Mouse (Mus musculus) Patski (cell line): ENCODE measurements around the gene Fras1. TPM values are rescaled to one million over a fixed set of nuclear protein-coding genes. Genes with fewer than 3 reads are reported as not detected.
A peak's percentile ranks its signal among the peaks of the same experiment; 100 is the strongest.

ENCODE experiments used
- ATAC-seq: fragments of 100-300 bp; one replicate; pipeline ENCODE4 v1.8.0; 2021
- CTCF ChIA-PET: fragments of 350-600 bp; sonication (Branson Sonifier 250); formaldehyde crosslinking; loops from one replicate; lab custom pipeline; 2022; ENCODE audit warnings: inconsistent platforms; lab: Charles Lee
- POLR2A ChIA-PET: fragments of 350-600 bp; sonication (Branson Sonifier 250); formaldehyde crosslinking; loops from one replicate; lab custom pipeline; 2022; ENCODE audit warnings: antibody characterized with exemption, inconsistent platforms; lab: Charles Lee
- DNase-seq: peaks from one replicate; pipeline ENCODE4 v3.0.0-alpha.2; 2011; ENCODE audit warnings: low read depth, low spot score
- H3K27me3 ChIP-seq: fragments of 371-371 bp; one replicate; pipeline ENCODE4 v1.5.1; 2021
- CTCF ChIP-seq: fragments of 100-300 bp; IDR thresholded peaks from one replicate; pipeline ENCODE4 v1.5.1; 2021
- in situ Hi-C: fragments of 300-500 bp; cut with MboI; formaldehyde crosslinking; loops from 3 replicates; pipeline ENCODE4 v1.11.1; 2018; ENCODE audit warnings: low pct_unique_long_range_greater_than_20kb, mixed read lengths
- polyA plus RNA-seq: library from polyadenylated mRNA; unstranded; gene quantifications from one replicate; pipeline ENCODE4 v1.2.3, GENCODE M21; 2021

The Fras1 gene
- polyA plus RNA-seq, 1 experiment from 2014 or later = 2.4 TPM

DNA sequence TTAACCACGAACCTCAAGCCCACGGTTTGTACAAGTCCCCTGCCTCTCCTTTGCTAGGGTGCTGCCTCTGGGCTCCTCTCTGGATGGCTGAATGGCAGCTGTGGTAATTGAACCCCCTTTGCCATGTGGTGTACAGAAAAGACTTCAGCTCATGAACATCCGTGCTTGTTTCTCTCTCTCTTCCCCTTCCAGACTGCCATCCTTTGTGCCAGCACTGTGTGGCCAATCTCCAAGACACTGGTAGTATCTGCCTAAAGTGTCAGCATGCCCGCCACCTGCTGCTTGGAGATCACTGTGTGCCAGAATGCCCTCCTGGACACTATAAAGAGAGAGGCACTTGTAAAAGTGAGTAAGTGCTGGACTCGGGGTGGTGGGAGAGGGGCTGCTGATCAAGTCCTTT lies 262.1 kb downstream of the Fras1 start:
- POLR2A ChIA-PET = interaction anchor here (1.0 kb wide), 1 partner anchor 11 kb away, joined by 3 read pairs; no protein-coding TSS in a partner anchor
- no peaks in the 10 kb centered on the region for H3K27me3 ChIP-seq
- no peak for ATAC-seq
- in situ Hi-C loops = no loop called here
- no peak for DNase-seq
- no peak for TF ChIP-seq CTCF
- CTCF ChIA-PET = no interaction called here

DNA sequence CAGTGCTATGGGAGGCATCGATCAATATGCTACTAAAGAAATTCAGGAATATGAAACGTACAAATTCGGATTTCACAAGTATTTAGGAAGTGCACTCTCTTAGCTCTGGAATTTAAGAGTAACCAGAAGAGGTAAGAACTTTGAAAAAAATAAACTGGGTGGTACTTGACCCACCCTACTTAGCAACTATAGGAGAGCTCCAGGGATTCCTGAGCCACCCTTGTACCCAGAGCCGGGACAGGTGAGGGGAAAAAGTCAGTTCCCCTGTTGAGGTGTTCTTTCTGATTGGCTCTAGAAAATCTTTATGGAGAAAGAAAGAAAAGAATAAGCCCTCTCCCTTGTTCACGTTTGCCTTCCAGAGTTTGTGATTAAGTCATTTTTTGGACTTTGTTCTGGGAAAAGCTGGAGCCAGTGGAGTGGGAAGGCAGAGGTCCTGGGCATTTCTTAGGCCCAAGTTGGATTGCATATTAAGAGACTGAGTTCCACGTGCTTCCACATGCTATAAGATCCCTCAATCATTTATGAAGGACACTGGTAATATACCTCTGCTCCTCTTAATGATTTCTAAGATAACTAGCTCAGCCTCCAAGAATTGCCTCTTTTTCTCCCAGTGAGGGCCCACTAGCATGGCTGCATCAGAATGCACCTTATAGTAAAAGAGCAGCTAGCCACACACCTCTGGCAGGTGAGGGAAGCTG lies 265.6 kb downstream of the Fras1 start:
- in situ Hi-C loops = no loop called here
- ATAC-seq = no peak

GRCm38 (mm10) chr5:96641297-96641696 lies 267.5 kb downstream of the Fras1 start:
- ChIA-PET POLR2A (interaction anchor here (0.6 kb wide), 1 partner anchor 69 kb away, joined by 4 read pairs; no protein-coding TSS in a partner anchor), CTCF (interaction anchor here (1.0 to 1.4 kb wide), 2 partner anchors 10 to 20 kb away, joined by 3 read pairs; no protein-coding TSS in a partner anchor)
- no peak for TF ChIP-seq CTCF
- in situ Hi-C loops = no loop called here
- H3K27me3 ChIP-seq = no peaks in the 10 kb centered on the region
- no peak for DNase-seq
- no peak for ATAC-seq

More for the DNA sequence above, 265.6 kb downstream of the Fras1 start:
- DNase-seq = no peak
- POLR2A ChIA-PET = no interaction called here
- TF ChIP-seq CTCF = no peak
- no peaks in the 10 kb centered on the region for H3K27me3 ChIP-seq
- CTCF ChIA-PET = interaction anchor here (1.9 kb wide), 1 partner anchor 12 kb away, joined by 4 read pairs; no protein-coding TSS in a partner anchor

GRCm38 (mm10) chr5:96675676-96676075 lies 301.9 kb downstream of the Fras1 start:
- in situ Hi-C loops = no loop called here
- no peaks in the 10 kb centered on the region for H3K27me3 ChIP-seq
- ATAC-seq (no peak), DNase-seq (no peak)
- CTCF ChIA-PET = interaction anchor here (0.8 to 1.3 kb wide), 6 partner anchors 16 to 363 kb away, joined by 3 to 4 read pairs (median 3); partner anchors contain the start of gene Fras1
- POLR2A ChIA-PET = interaction anchor here (0.6 to 1.1 kb wide), 3 partner anchors 10 to 342 kb away, joined by 3 to 4 read pairs (median 4); no protein-coding TSS in a partner anchor
- TF ChIP-seq CTCF = no peak

GRCm38 (mm10) chr5:96677498-96677897 lies 303.7 kb downstream of the Fras1 start:
- CTCF ChIA-PET = interaction anchor here (0.8 to 2.1 kb wide), 10 partner anchors 9 to 342 kb away, joined by 3 to 11 read pairs (median 4); no protein-coding TSS in a partner anchor
- TF ChIP-seq CTCF = peak; percentile 66
- no peaks in the 10 kb centered on the region for H3K27me3 ChIP-seq
- POLR2A ChIA-PET = no interaction called here
- ATAC-seq (no peak), DNase-seq (no peak)
- in situ Hi-C loops = no loop called here

DNA sequence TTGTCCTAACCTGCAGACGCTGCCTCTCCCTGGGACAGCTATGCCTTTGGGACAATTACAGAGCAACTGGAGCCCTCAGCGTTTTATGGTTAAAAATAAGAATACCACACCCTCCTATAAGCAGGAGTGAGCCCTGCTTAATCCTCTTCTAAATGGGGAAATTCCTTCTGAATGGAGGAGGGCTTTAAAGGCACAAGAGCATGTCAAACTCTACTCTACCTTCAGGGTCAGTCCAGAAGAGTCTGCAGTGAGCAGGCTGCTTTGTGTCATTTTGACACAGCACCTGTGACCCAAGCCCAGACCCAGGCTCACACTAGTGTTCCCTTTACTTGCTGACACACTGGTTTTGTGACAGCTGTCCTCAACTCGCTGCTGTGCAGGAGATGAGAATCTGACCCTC lies 307.3 kb downstream of the Fras1 start:
- no peaks in the 10 kb centered on the region for H3K27me3 ChIP-seq
- DNase-seq (no peak), ATAC-seq (no peak)
- in situ Hi-C loops = no loop called here
- TF ChIP-seq CTCF = no peak
- CTCF ChIA-PET = no interaction called here
- POLR2A ChIA-PET = interaction anchor here (0.7 kb wide), 1 partner anchor 81 kb away, joined by 3 read pairs; no protein-coding TSS in a partner anchor

DNA sequence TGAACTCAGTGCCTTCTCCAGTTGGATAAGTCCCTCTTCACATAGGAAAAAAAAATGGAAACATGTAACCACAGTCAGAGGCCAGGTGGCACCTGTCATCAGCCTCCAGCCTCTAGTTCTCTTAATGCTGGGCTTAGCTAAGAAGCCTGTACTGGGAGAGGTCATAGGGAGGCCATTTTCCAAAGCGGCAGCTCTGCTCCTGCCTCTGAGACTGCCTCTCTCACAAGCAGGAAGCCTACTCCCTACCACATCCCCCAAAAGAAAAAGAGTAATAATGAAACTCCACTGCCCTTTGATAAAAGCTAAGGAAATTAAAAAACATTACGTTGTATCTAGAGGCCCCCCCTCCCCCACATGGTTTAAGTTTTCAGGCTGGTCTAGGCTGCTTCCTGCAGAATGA lies 309.0 kb downstream of the Fras1 start:
- ATAC-seq (no peak), DNase-seq (no peak)
- CTCF ChIA-PET = no interaction called here
- no peaks in the 10 kb centered on the region for H3K27me3 ChIP-seq
- in situ Hi-C loops = no loop called here
- POLR2A ChIA-PET = no interaction called here
- TF ChIP-seq CTCF = no peak

DNA sequence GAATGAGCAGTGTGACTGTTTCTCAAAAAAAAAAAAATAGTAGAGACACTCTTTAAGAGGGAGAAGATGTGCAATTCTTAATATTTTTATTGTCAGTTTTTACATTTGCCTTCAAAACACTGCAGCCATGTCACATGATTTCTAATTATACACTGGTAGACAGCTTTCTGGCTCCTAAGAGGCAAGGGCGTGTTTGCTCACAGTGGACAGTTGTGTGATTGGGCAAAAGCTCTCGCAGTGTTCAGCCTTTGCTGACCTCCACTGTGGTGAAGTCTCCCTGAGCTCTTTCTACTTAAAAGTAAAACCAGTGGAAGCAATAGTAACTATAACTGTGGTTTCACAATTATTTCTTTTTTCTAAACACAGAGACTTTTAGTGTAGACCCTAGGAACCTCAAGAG lies 315.1 kb downstream of the Fras1 start:
- in situ Hi-C loops = no loop called here
- no peak for ATAC-seq
- TF ChIP-seq CTCF = no peak
- CTCF ChIA-PET = interaction anchor here (0.6 kb wide), 1 partner anchor 230 kb away, joined by 3 read pairs; no protein-coding TSS in a partner anchor
- DNase-seq = no peak
- POLR2A ChIA-PET = no interaction called here
- H3K27me3 ChIP-seq = no peaks in the 10 kb centered on the region

DNA sequence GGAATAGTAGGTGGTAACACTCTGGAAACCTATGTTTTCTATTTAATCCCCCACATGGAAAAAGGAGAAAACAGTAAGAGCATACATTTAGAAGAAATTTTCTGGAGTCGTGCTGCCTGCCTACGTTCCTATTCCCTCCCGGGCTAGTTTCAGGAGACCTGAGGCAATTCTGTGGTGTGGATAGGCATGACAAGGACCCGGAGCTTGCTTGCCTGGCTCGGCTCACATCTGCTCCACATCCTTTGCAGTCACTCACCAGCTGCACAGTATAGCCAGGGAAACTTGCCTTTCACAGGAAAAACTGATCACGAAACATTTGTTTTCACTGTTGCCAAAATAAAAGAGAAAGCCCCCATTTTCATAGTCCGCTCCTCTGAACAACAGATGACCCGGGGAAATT lies 325.2 kb downstream of the Fras1 start:
- ChIA-PET POLR2A (no interaction called here), CTCF (interaction anchor here (1.7 kb wide), 2 partner anchors 11 to 14 kb away, joined by 3 to 4 read pairs; no protein-coding TSS in a partner anchor)
- no peaks in the 10 kb centered on the region for H3K27me3 ChIP-seq
- no peak for DNase-seq
- in situ Hi-C loops = no loop called here
- ATAC-seq = no peak
- TF ChIP-seq CTCF = no peak

DNA sequence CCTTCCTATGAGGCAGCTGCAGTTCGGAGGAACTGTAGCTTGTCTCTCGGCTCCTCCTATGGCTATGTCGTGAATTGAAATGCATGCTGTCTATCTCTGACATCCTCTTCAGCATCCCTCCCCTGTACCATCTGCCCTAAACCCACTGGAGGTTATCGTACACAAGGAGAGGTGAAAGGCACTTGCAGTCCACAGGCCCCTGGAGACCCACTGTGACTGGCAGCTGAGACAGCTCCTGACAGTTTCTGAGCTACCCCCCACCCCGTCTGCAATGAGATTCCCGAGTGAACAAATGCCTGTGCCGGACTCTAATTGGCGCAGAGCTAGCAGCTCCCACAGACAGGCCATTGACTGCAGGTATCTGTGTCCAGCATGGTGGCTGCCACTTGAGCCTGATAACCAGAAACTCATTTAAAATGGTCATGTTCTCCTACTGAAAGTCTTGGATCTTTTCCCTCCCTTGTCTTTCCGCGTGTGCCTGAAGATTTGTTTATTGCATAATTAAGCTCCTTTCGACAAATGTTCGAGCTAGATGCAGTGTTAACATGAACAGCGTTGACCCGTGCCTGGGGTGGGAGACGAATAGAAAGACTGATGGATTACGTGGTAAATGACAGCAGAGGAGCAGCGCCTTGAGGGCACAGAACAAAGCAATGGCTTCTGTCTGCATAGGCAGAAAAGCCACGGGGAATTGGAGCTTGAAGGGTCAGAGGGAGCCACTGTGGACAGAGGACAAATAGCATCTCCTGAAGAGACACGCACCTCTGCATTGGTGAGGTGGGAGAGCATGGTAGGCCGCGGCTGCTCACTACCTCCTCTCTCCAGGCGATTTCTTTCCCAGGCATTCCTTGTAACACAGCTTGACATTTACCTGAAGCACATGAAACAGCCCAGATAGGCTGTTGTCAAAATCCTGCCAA lies 329.2 kb downstream of the Fras1 start:
- ChIA-PET POLR2A (no interaction called here), CTCF (interaction anchor here (1.4 to 1.7 kb wide), 2 partner anchors 10 to 16 kb away, joined by 4 read pairs; no protein-coding TSS in a partner anchor)
- in situ Hi-C loops = no loop called here
- no peak for ATAC-seq
- H3K27me3 ChIP-seq = no peaks in the 10 kb centered on the region
- no peak for DNase-seq
- no peak for TF ChIP-seq CTCF
